Mouse (Mus musculus): ENCODE data around the gene Gm36210. TPM values are rescaled to one million over a fixed set of nuclear protein-coding genes. Genes with fewer than 3 reads are reported as not detected.
"Not testable (repeated sequence)": the region's sequence is repeated elsewhere in the genome, so short reads cannot be mapped to it uniquely, and the experiment has no call there.

Gene Gm36210
- total and polyA plus RNA-seq, 2 experiments from 2014 or later: 0.08 to 0.88 TPM

- Histone ChIP-seq H3K4me1 (ENCODE audit: control insufficient read depth, insufficient read depth) (peaks cover 10% of the 10 kb centered on the region; the same call in 1 of the 2 replicates), H3K9me3 (replicated peaks; ENCODE audit: control insufficient read depth, low read length) (no peaks in the 10 kb centered on the region), H3K4me2 (ENCODE audit: low read depth, low read length) (peak overlapping the region; percentile 63), H3K4me3 (ENCODE audit: low read depth, low read length) (peak overlapping the region; percentile 30), H3K27ac (ENCODE audit: low read depth) (peak overlapping the region; percentile 75), H3K27me3 (ENCODE audit: control insufficient read depth, insufficient read depth, low read length) (no peaks in the 10 kb centered on the region), H3K36me3 (replicated peaks; ENCODE audit: control insufficient read depth, insufficient read depth, low read length) (no peaks in the 10 kb centered on the region), H3K9ac (replicated peaks; ENCODE audit: low read depth, low read length) (peak overlapping the region; percentile 39)
- 8% methylated on average over 19 of the region's 19 CpGs for WGBS
- peak; percentile 86 for ATAC-seq (ENCODE audit: insufficient read depth, low read depth)
- peak; percentile 88 for DNase-seq (ENCODE audit: low spot score)
- no peak for TF ChIP-seq EP300 (IDR thresholded peaks at IDR 0.05; ENCODE audit: low read depth)
- 0 out of 2 replicates have a peak, but pooled peaks have one; percentile 1 for TF ChIP-seq CTCF (IDR thresholded peaks at IDR 0.05; ENCODE audit: low read depth)
Measured at GRCm38 (mm10) chr7:4899649-4900522, 6.4 kb downstream of the Gm36210 start.

DNA sequence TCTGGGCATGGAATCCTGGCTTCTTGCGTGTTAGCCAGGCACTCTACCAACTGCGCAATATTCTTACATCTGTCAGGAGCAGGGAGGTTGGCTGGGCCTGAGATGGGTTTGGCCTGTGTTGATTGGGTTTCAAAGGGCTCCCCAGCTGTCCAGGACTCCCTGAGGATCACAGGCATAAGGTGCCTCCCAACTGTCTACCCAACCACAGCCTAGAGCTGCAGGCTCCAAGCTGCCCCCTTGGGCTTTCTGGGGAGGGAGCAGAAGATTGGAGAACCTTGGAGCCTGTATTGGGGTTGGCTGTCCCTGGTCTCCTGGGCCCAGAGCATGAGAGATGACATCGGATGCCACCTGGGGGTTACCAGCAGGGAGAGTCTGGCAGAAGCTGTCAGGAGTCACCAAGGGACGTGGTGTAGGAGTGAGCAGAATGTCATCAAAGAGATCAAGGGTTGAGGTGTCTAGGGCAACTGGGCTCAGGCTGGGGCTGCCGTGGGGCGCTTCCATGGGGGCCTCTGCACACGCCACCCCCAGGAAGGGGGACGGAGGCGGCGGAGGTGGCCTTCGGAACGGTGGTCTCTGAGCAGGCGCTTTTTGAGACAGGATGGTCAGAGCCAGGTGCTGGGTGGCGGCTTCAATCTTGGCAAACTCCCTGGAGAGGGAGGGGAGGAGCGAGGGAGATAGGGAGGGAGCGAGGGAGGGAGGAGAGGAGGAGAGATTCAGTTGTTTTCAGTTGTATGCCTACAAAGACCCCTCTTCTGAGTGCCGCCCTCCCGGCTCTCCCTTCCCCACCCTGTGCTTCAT lies 7.3 kb downstream of the Gm36210 start:
- ATAC-seq (ENCODE audit: insufficient read depth, low read depth): peak; percentile 27; the same call in 1 of the 2 replicates
- peak overlapping the region; percentile 38 for H3K9ac ChIP-seq (replicated peaks; ENCODE audit: low read depth, low read length)

DNA sequence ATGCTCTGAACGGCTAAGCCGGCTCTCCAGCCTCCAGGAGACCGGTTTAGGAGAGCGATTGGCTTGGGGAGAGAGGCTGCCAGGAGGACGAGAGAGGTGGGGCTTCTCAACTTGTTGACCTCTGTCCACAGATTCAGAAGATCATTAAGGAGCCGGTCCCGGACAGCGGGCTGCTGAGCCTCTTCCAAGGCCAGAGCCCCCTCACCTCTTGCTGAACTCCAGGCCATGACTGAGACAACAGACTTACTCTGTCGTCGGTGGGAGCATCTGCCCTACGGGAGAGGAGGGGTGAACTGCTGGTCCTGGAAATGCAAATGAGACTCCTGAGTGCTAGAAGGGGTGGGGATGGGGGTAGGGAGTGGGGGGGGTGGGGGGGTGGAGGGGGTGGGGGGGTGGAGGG lies 11.1 kb downstream of the Gm36210 start:
- no peak for TF ChIP-seq CTCF (IDR thresholded peaks at IDR 0.05; ENCODE audit: low read depth)
- no peak for TF ChIP-seq EP300 (IDR thresholded peaks at IDR 0.05; ENCODE audit: low read depth)
- ATAC-seq (ENCODE audit: insufficient read depth, low read depth): no peak
- H3K4me2 ChIP-seq (ENCODE audit: low read depth, low read length): no peak overlapping the region
- H3K9me3 ChIP-seq (replicated peaks; ENCODE audit: control insufficient read depth, low read length): no peaks in the 10 kb centered on the region
- no peak overlapping the region for H3K9ac ChIP-seq (replicated peaks; ENCODE audit: low read depth, low read length)
- no peak overlapping the region for H3K27ac ChIP-seq (ENCODE audit: low read depth)
- no peak for DNase-seq (ENCODE audit: low spot score)
- no peak overlapping the region for H3K4me3 ChIP-seq (ENCODE audit: low read depth, low read length)
- H3K27me3 ChIP-seq (ENCODE audit: control insufficient read depth, insufficient read depth, low read length): no peaks in the 10 kb centered on the region
- H3K4me1 ChIP-seq (ENCODE audit: control insufficient read depth, insufficient read depth): peaks cover 10% of the 10 kb centered on the region; the same call in 1 of the 2 replicates
- 0 out of 2 replicates have a peak, but pooled peaks cover 6% of the 10 kb centered on the region for H3K36me3 ChIP-seq (replicated peaks; ENCODE audit: control insufficient read depth, insufficient read depth, low read length)
- 50% methylated on average over 11 of the region's 11 CpGs for WGBS

More for the DNA sequence above, 7.3 kb downstream of the Gm36210 start:
- peaks cover 10% of the 10 kb centered on the region; the same call in 1 of the 2 replicates for H3K4me1 ChIP-seq (ENCODE audit: control insufficient read depth, insufficient read depth)
- no peaks in the 10 kb centered on the region for H3K27me3 ChIP-seq (ENCODE audit: control insufficient read depth, insufficient read depth, low read length)
- WGBS: 23% methylated on average over 16 of the region's 18 CpGs
- DNase-seq (ENCODE audit: low spot score): peak; percentile 39
- no peak for TF ChIP-seq CTCF (IDR thresholded peaks at IDR 0.05; ENCODE audit: low read depth)
- no peak for TF ChIP-seq EP300 (IDR thresholded peaks at IDR 0.05; ENCODE audit: low read depth)
- peak overlapping the region; percentile 30 for H3K4me3 ChIP-seq (ENCODE audit: low read depth, low read length)
- peak overlapping the region; percentile 63 for H3K4me2 ChIP-seq (ENCODE audit: low read depth, low read length)
- peak overlapping the region; percentile 75 for H3K27ac ChIP-seq (ENCODE audit: low read depth)
- no peaks in the 10 kb centered on the region for H3K9me3 ChIP-seq (replicated peaks; ENCODE audit: control insufficient read depth, low read length)
- H3K36me3 ChIP-seq (replicated peaks; ENCODE audit: control insufficient read depth, insufficient read depth, low read length): no peaks in the 10 kb centered on the region

DNA sequence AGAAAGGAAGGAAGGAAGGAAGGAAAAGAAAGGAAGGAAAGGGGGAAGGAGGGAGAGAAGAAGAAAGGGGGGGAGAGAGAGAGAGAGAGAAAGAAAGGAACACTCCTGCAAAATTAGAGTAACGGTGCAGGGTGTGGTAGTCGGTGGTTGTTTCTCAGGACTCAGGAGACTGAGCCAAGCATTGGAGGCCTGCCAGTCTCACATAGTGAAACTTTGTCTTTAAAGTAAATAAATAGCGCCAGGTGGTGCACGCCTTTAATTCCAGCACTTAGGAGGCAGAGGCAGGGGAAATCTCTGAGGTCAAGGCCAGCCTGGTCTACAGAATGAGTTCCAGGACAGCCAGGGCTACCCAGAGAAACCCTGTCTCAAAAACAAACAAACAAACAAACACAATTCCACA lies 19.6 kb downstream of the Gm36210 start:
- Histone ChIP-seq H3K4me3 (ENCODE audit: low read depth, low read length) (no peak overlapping the region), H3K27ac (ENCODE audit: low read depth) (no peak overlapping the region), H3K4me1 (ENCODE audit: control insufficient read depth, insufficient read depth) (no peaks in the 10 kb centered on the region), H3K36me3 (replicated peaks; ENCODE audit: control insufficient read depth, insufficient read depth, low read length) (0 out of 2 replicates have a peak, but pooled peaks cover 2% of the 10 kb centered on the region), H3K4me2 (ENCODE audit: low read depth, low read length) (no peak overlapping the region), H3K9ac (replicated peaks; ENCODE audit: low read depth, low read length) (no peak overlapping the region), H3K9me3 (replicated peaks; ENCODE audit: control insufficient read depth, low read length) (no peaks in the 10 kb centered on the region), H3K27me3 (ENCODE audit: control insufficient read depth, insufficient read depth, low read length) (no peaks in the 10 kb centered on the region)
- ATAC-seq (ENCODE audit: insufficient read depth, low read depth) (no peak), DNase-seq (ENCODE audit: low spot score) (no peak)
- TF ChIP-seq EP300 (IDR thresholded peaks at IDR 0.05; ENCODE audit: low read depth) (no peak), CTCF (IDR thresholded peaks at IDR 0.05; ENCODE audit: low read depth) (no peak)
- 53% methylated on average over 4 of the region's 4 CpGs for WGBS

DNA sequence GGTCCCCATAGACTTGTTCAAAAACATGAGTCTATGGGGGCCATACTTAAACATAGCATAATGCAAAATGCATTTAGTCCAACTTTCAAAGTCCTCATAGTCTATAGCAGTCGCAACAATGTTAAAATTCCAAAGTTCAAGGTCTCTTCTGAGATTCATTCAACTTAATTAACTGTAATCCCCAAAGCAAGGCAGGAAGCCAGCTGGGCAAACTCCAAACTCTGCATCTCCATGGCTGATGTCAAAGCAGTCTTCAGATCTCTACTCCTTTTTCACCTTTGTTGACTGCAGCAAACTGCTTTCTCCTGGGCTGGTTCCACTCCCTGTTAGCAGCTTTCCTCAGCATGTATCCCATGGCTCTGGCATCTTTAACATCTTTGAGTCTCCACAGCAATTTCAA lies 27.3 kb downstream of the Gm36210 start:
- H3K9ac ChIP-seq (replicated peaks; ENCODE audit: low read depth, low read length); H3K27ac ChIP-seq (ENCODE audit: low read depth); H3K4me2 ChIP-seq (ENCODE audit: low read depth, low read length); ATAC-seq (ENCODE audit: insufficient read depth, low read depth); DNase-seq (ENCODE audit: low spot score); H3K36me3 ChIP-seq (replicated peaks; ENCODE audit: control insufficient read depth, insufficient read depth, low read length); H3K4me3 ChIP-seq (ENCODE audit: low read depth, low read length); H3K27me3 ChIP-seq (ENCODE audit: control insufficient read depth, insufficient read depth, low read length); H3K9me3 ChIP-seq (replicated peaks; ENCODE audit: control insufficient read depth, low read length): not testable (repeated sequence)
- 81% methylated on average over 1 of the region's 1 CpGs for WGBS
- H3K4me1 ChIP-seq (ENCODE audit: control insufficient read depth, insufficient read depth): peaks cover 12% of the 10 kb centered on the region; the same call in 1 of the 2 replicates
